Comparison of ENCODE assay signal across 8 mouse cellular contexts in genomic region chr9:45138191-45139032, GRCm38 (mm10). TPM values are rescaled to one million over a fixed set of nuclear protein-coding genes. Genes with fewer than 3 reads are reported as not detected.
DNase-seq lines count a peak whose midpoint lies in the region; ATAC-seq and TF ChIP-seq lines count a peak whose summit lies in the region.

Scn4b (plus strand) TSS chr9:45138395.

- no peaks in the 10 kb centered on the region for H3K36me3 ChIP-seq in heart, postnatal 0 days (replicated peaks; ENCODE audit: control insufficient read depth, insufficient read depth, low read length)
- H3K36me3 ChIP-seq in midbrain, embryonic 10.5 days = no peaks in the 10 kb centered on the region

- no peaks in the 10 kb centered on the region for H3K9me3 ChIP-seq in heart, postnatal 0 days (replicated peaks; ENCODE audit: control insufficient read depth, low read length)
- no peaks in the 10 kb centered on the region for H3K9me3 ChIP-seq in midbrain, embryonic 10.5 days (replicated peaks)

- H3K27ac ChIP-seq in embryonic fibroblast, embryonic 13.5 days (ENCODE audit: insufficient read depth, low read length) = no peak within 1 kb of the TSS
- no peak within 1 kb of the TSS for H3K27ac ChIP-seq in heart, postnatal 0 days (ENCODE audit: low read depth)
- H3K27ac ChIP-seq in midbrain, embryonic 10.5 days (replicated peaks) = no peak within 1 kb of the TSS; the same call in 1 of the 2 replicates

- peak; percentile 41 for DNase-seq in adrenal gland, adult 2 months
- DNase-seq in adrenal gland, adult 8-10 months = no peak
- DNase-seq in heart, postnatal 0 days (ENCODE audit: low spot score) = no peak
- no peak for DNase-seq in layer of hippocampus, postnatal 25 days (ENCODE audit: extremely low spot score in 1 of 2, low spot score in 1 of 2)
- DNase-seq in midbrain, embryonic 10.5 days (ENCODE audit: low spot score) = peak; percentile 61
- DNase-seq in testis, postnatal 10 days (ENCODE audit: low spot score) = peak; percentile 58

- H3K4me3 ChIP-seq in embryonic fibroblast, embryonic 13.5 days (ENCODE audit: insufficient read depth, low read length) = peak within 1 kb of the TSS; percentile 29
- H3K4me3 ChIP-seq in heart, postnatal 0 days (ENCODE audit: low read depth, low read length) = peak within 1 kb of the TSS; percentile 51
- peak within 1 kb of the TSS; percentile 64 for H3K4me3 ChIP-seq in midbrain, embryonic 10.5 days

- no peak for TF ChIP-seq CTCF in embryonic fibroblast, embryonic 13.5 days (IDR thresholded peaks at IDR 0.05; ENCODE audit: borderline replicate concordance, insufficient read depth, low read length)
- no peak for TF ChIP-seq CTCF in heart, postnatal 0 days (IDR thresholded peaks at IDR 0.05; ENCODE audit: low read depth)

- WGBS in heart, postnatal 0 days = under 1% methylated on average over 74 of the region's 76 CpGs
- WGBS in midbrain, embryonic 10.5 days = under 1% methylated on average over 72 of the region's 76 CpGs

- H3K9ac ChIP-seq in heart, postnatal 0 days (replicated peaks; ENCODE audit: low read depth, low read length) = 0 out of 2 replicates have a peak within 1 kb of the TSS, but pooled peaks have one; percentile 10

- H3K4me2 ChIP-seq in heart, postnatal 0 days (ENCODE audit: low read depth, low read length) = peak within 1 kb of the TSS; percentile 72

- H3K27me3 ChIP-seq in heart, postnatal 0 days (ENCODE audit: control insufficient read depth, insufficient read depth, low read length) = peaks cover 95% of the 10 kb centered on the region
- H3K27me3 ChIP-seq in midbrain, embryonic 10.5 days (ENCODE audit: low read depth, poor library complexity, severe bottlenecking) = peaks cover 99% of the 10 kb centered on the region

- TF ChIP-seq POLR2A in embryonic fibroblast, embryonic 13.5 days (IDR thresholded peaks at IDR 0.05; ENCODE audit: low read depth, low read length) = no peak

- no peaks in the 10 kb centered on the region for H3K4me1 ChIP-seq in embryonic fibroblast, embryonic 13.5 days (ENCODE audit: control insufficient read depth, insufficient read depth, low read length)
- H3K4me1 ChIP-seq in heart, postnatal 0 days (ENCODE audit: control insufficient read depth, insufficient read depth) = peaks cover 18% of the 10 kb centered on the region; the same call in 1 of the 2 replicates
- peaks cover 54% of the 10 kb centered on the region for H3K4me1 ChIP-seq in midbrain, embryonic 10.5 days

- peak; percentile 50 for ATAC-seq in CD4-positive, CD25-positive, alpha-beta regulatory T cell, adult 4 months
- peak; percentile 42; the same call in 1 of the 2 replicates for ATAC-seq in heart, postnatal 0 days (ENCODE audit: insufficient read depth, low read depth)

- no peak for TF ChIP-seq EP300 in heart, postnatal 0 days (IDR thresholded peaks at IDR 0.05; ENCODE audit: low read depth)

RNA-seq across cellular contexts. Expression of gene Scn4b, which starts in this region (rescaled TPM):
- total RNA-seq in adrenal gland, adult 2 months (2021) = 1 to 10 TPM in 1 of 2 experiments, under 1 TPM in 1; 0.46 to 1.0 TPM
- 0.18 and 0.51 TPM in 2 replicates for polyA plus RNA-seq in adrenal gland, adult 2 months (2012; rRNA removed)
- total RNA-seq in adrenal gland, adult 8-10 months (2022) = 1 to 10 TPM; 1.2 to 1.7 (median 1.5) TPM
- polyA plus RNA-seq in CD4-positive, CD25-positive, alpha-beta regulatory T cell, adult 4 months (2017; shearing (Covaris generic)) = under 1 TPM in 1 of 2 experiments, not detected in 1; 0.07 TPM
- not detected in 2 replicates for polyA plus RNA-seq in embryonic fibroblast, embryonic 13.5 days (2011; ENCODE audit: insufficient read length, low read depth, missing spikeins)
- total RNA-seq in heart, postnatal 0 days (2014; rRNA removed; ENCODE audit: low replicate concordance) = 0.27 and 0.57 TPM in 2 replicates
- polyA plus RNA-seq in heart, postnatal 0 days (2015; fragmentation: Nextera tagmentation; extraction: Ambion mirVana) = 0.10 and 0.11 TPM in 2 replicates
- total RNA-seq in layer of hippocampus, postnatal 25 days (2021) = 10 to 100 TPM; 11.0 to 12.3 TPM
- 0.16 and 0.28 TPM in 2 replicates for polyA plus RNA-seq in midbrain, embryonic 10.5 days (2016; fragmentation: Nextera tagmentation; extraction: Ambion mirVana)

Comparison
In these comparisons a context has a peak if more than half of its experiments do, and no peak if none do; other contexts are left out.
1. DNase-seq: peak in adrenal gland, adult 2 months (single experiment) and testis, postnatal 10 days (single experiment); none in adrenal gland, adult 8-10 months (single experiment), heart, postnatal 0 days (single experiment) and layer of hippocampus, postnatal 25 days (0 of 2).
2. Peak in ATAC-seq in CD4-positive, CD25-positive, alpha-beta regulatory T cell, adult 4 months; RNA of the gene not detected or under 1 TPM.
3. Peak in ATAC-seq, H3K4me3 ChIP-seq, H3K9ac ChIP-seq and H3K4me2 ChIP-seq in heart, postnatal 0 days; RNA of the gene not detected or under 1 TPM.
4. Peak in DNase-seq and H3K4me3 ChIP-seq in midbrain, embryonic 10.5 days; RNA of the gene not detected or under 1 TPM.
5. Peak in every context shown above with its lines, with median percentiles within 50 percentile points of each other: H3K4me3 ChIP-seq.